Mouse (Mus musculus): ENCODE measurements around the gene Gm49486.
"Not testable (repeated sequence)": the region's sequence is repeated elsewhere in the genome, so short reads cannot be mapped to it uniquely, and the experiment has no call there.

Gene Gm49486

GRCm38 (mm10) chr15:79229058-79229821 lies at the start of gene Gm49486, which contains the start of gene Pick1:
Gene Gm49486, plus strand, starts transcription at chr15:79229391.
Gene Pick1, plus strand, starts transcription at chr15:79229173.
- DNase-seq = peak; percentile 92

DNA sequence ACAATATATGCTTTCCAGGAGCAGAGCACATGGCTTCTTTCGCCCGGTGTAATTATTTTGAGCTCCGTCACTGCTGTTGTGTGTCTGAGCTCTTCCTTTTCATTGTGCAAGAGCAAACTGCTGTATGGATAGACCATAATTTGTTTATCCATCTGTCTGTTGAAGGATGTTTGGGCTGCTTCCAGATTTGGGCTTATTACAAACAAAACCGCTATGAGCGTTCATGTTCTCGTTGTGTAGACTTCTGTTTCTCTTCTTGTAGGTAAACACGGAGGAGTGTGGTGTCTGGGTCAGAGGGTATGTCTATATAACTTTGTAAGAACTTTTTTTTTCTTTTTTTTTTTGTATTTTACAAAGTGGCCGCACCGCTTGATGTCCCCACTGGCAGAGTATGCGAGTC lies 44.0 kb upstream of the Gm49486 start:
- no peak for DNase-seq

DNA sequence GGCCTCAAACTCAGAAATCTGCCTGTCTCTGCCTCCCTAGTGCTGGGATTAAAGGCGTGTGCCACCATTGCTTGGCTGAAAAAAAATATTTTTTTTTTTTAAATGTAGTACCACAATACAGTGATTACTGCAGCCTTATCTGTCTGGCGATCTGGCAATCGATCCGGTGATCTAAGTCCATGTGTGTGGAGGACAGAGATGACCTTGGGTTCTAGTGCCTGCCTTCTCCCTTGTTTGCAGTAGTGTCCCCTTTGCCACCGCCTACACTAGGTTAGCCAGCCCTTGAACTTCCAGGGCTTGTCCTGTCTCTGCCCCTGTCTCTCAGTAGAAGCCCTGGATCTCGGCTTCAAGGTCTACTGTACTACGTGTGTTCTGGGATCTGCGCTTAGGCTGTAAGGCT lies 41.4 kb upstream of the Gm49486 start:
- DNase-seq = no peak

GRCm38 (mm10) chr15:79191426-79191825 lies 37.8 kb upstream of the Gm49486 start:
- DNase-seq = no peak

DNA sequence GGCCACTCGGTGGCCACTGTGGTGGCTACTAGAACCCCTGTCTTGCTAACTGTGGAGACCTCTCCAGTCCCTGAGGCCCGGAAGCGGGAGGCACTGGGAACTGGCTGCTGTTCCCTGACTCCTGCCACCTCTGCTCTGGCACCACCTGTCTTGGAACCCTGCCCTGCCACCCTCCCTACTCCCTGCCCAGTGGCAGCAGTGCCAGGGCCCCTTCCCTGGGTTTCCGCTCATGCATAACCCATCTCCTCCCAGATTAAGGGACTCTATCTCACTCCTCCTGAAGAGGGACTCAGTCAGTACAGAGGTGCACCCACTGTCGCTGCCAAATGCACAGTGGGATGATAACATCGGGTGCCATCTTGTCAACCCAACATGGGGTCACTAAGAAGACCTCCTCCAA lies 36.7 kb upstream of the Gm49486 start:
- no peak for DNase-seq

GRCm38 (mm10) chr15:79192885-79193845 lies 36.0 kb upstream of the Gm49486 start:
- DNase-seq = no peak

GRCm38 (mm10) chr15:79194048-79194447 lies 35.1 kb upstream of the Gm49486 start:
- DNase-seq = no peak

- no peak for DNase-seq
Measured at GRCm38 (mm10) chr15:79194946-79195345, 34.2 kb upstream of the Gm49486 start.

DNA sequence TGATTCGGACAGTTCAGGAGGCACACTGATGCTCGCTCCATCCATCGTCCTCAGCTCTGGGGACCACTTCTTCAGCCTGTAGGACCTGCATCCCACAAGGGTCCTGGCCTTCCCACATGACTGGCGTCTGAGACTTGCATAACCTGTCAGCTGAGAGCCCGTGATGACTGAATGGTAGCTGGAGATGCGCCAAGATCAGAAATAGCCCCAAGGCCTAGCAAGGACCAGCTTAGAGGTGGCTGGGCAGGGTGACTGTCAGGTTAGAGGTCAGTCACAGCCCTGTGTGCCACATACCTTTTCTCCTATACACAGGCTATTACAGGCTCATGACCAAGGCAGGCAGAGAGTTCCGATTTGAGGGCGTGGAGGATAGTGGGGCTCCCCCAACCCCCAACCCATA lies 33.7 kb upstream of the Gm49486 start:
- no peak for DNase-seq

GRCm38 (mm10) chr15:79199390-79199976 lies 29.7 kb upstream of the Gm49486 start:
- DNase-seq = no peak

GRCm38 (mm10) chr15:79201491-79202150 lies 27.6 kb upstream of the Gm49486 start:
- DNase-seq = peak; percentile 30

DNA sequence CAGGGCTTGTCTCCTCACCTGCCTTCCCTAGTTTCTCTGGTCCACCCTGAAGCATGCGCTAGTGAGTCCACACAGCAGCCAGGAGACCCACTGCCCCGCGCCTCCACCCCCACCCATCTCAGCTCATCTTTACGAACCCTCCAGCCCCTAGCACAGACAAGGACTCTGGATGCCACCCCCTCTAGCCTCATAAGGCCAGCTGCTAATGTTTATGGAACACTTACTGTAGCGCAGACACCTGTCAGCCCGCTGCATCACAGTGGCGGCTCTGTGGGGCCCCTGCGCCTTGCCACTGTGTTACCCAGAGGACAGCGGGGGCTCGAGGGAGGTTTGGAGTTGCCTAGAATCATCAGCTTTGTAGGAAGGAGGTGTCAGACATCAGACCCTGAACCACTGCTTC lies 26.6 kb upstream of the Gm49486 start:
- no peak for DNase-seq

DNA sequence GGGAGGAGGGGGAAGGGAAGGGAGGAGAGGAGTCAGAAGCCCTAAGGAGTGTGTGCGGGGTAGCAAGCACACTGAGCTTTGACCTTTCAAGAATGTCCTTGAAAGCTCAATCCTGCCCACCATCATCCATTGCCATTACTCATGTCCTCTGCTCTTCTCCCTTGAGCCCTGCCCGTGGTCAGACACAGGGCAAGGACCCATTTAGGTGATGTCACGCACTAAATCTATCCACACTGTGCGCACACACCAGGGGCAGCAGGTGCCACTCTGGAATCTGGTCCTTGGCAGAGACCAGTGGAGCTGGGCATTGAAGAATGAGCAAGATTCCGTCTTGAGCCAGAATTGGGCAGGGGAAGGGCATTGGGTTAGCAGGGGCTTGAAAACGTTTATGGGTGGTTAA lies 21.0 kb upstream of the Gm49486 start:
- no peak for DNase-seq

- DNase-seq = peak; percentile 64
Measured at GRCm38 (mm10) chr15:79208758-79209439, 20.3 kb upstream of the Gm49486 start.

DNA sequence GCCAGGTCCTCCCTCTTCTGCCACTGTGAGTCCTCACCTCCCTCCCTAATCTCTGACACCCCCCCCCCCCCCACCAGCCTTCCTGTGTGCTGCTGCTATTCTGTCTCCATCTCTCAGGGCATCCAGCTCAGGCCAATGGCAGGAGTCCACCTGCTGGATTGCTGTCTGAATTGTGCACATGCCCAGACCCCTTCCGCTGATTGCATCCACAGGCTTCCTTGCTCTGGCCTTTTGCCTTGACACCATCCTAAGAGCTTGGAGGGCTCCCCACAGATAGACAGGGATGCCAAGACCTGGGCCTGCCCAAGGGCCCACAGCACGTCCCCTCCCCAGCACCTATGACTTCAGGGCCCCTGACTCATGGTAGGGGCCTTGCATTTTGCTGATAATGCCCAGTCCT lies 18.8 kb upstream of the Gm49486 start:
- DNase-seq = no peak

- DNase-seq = no peak
Measured at GRCm38 (mm10) chr15:79212750-79213446, 16.3 kb upstream of the Gm49486 start.

DNA sequence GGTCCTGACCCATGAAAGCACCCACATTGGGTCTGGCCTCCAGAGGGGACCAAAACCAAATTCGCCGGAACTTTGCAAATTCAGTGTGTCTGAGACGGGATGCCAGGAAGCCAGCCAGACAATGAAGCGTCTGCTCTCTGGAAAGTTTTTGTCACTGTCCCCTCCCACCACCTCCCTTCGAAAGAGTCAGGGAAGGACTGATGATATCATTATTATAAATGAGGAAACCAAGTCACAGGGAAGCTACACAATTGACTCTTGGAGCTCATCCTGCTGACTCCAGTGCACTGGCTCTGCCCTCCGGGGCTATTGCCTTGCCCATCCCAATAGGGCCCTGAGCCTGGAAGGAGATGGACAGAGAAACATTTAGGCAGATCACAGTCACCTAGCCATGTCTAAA lies 15.6 kb upstream of the Gm49486 start:
- no peak for DNase-seq

GRCm38 (mm10) chr15:79216191-79216590 lies 13.0 kb upstream of the Gm49486 start:
- no peak for DNase-seq

- no peak for DNase-seq
Measured at GRCm38 (mm10) chr15:79219572-79219971, 9.6 kb upstream of the Gm49486 start.

GRCm38 (mm10) chr15:79223641-79224040 lies 5.5 kb upstream of the Gm49486 start:
- DNase-seq = no peak

DNA sequence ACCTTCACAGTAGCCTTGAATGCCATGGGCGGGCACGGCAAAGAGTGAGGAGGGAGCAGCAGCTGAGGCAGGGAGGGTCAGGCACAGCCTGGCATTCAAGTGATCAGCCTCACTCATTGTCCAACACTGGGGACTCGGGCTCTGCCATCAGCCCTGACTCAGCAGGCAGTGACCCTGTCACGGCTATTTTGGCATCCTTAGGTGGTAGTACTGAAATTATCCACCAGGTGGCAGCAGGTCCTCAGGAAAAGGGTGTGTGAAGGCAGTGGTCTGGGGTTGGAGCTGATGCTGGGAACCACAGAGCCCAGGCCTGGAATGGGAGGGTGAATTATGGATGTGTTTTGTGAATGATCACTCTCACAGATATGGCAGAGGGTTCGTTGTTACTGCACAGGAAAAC lies 4.5 kb upstream of the Gm49486 start:
- peak; percentile 85 for DNase-seq

- DNase-seq = not testable (repeated sequence)
Measured at GRCm38 (mm10) chr15:79225780-79226179, 3.4 kb upstream of the Gm49486 start.
